Mouse (Mus musculus) CH12F3 (cell line): ENCODE data around the gene Tmprss9.

ENCODE experiments used
- in situ Hi-C: fragments of 300-500 bp; cut with MboI; formaldehyde crosslinking; loops from 2 replicates; pipeline ENCODE4 v1.14.3; 2020; ENCODE audit warnings: low sequenced_read_pairs

Tmprss9 gene

GRCm38 (mm10) chr10:80913364-80914011 lies 41.8 kb downstream of the Tmprss9 start:
- in situ Hi-C loops, result no loop called here

DNA sequence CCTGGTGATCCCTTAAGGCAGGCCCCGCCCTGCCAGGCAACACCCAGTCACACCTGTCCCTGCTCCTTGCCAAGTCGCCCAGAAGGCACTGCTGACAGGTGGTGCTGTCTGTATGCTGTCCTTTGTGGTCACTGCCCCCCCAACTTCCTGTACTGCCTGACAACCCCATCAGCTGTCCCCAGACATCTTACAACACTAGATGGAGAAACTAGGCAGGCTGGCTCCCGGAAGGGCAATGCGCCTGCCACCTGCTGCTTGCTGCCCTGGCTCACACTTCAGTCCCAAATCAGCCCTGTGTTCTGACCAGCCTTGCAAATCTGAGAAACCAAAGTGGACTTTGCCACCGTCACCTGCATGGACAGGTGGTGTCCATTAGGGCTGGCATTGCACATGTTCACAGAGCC lies 42.6 kb downstream of the Tmprss9 start:
- in situ Hi-C loops, result no loop called here

GRCm38 (mm10) chr10:80915260-80915659 lies 43.6 kb downstream of the Tmprss9 start:
- in situ Hi-C loops, result no loop called here

DNA sequence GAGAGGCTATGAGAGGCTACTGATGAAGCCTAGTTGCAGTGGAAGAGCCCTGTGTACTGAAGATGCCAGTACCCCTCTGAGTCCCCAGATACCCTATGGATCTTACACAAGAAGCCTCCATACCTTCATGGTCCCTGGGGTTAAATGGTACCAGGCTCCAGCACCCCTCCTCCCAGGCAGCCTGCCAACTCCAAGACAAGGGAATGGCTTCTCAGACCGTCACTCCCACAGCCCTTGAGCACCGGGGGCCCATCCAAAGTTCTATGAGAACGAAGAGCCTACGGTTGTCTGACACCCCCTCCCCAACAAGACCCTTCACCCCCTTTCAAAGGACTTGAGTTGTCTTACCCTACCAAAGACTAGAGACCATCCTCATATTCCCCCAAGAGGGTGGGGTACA lies 44.1 kb downstream of the Tmprss9 start:
- in situ Hi-C loops, result no loop called here

- in situ Hi-C loops, result no loop called here
Observed at GRCm38 (mm10) chr10:80917336-80917778, 45.7 kb downstream of the Tmprss9 start.

DNA sequence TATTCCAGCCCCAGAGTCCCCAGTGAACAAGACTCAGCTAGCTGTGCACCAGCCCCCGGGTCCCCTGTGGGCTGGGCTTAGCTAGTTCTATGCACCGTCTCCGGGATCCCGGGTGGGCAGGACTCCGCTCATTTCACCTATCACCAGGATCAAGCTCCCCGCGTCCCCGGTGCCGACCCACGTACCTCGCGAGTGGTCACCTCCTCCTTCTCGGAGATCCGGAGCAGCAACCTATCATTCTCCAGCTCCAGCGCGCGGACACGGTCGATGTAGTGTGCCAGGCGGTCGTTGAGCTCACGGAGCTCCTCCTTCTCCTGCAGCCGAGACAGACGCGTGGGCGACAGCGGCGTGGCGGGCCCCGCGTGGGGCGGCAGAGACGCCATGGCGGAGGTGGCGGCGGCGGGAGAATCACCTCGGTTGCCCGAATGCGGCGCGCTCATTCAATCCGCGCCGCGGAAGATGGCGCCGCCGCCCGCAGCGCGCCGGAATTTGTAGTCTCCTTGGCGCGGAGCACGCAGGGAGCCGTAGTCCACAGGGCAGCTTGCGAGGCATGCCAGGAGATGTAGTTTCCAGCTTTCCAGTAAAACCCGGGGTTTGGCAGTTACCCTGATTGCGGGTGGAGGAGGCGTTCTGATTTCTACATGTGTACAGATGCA lies 46.3 kb downstream of the Tmprss9 start, which contains the start of gene Lmnb2:
TSS of gene Lmnb2 (minus strand) at position 467 of the 656 bp plus-strand sequence.
- in situ Hi-C loops, result no loop called here

DNA sequence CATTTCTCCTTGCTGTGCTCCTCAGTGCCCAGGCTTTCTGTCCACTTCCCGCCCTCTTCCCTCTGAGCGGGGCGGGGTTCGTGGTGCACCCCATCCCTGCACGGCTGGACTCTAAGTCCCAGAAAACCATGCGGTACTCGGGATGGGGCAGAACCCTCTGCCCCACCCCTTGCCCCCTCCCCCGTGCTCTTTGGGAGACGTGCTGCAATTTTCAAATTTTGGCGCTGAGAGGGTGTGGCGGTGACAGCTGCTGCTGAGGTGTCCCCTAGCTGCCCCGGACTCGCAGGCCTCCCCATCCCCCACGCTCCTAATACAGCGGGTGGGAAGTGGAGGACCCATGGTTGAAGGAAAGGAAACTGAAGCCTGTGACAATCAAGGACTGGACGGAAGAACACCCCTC lies 50.3 kb downstream of the Tmprss9 start:
- in situ Hi-C loops, result no loop called here

DNA sequence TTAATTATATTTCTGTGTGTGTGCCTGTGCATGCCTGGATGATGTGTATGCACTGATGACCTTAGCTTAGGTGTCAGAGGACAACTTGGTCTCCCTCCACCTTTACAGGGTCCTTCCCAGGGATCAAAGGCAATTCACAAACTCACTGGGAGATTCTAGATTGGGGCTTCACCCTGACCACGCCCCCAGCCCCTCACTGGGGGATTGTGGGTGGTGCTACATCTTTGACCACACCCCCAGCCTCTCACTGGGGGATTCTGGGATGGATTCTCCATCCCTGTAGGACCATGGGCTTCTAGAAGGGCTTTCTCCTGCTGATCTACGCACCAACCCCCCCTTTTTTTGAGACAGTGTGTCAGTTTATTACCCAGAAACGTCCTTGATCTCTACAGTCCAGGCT lies 53.8 kb downstream of the Tmprss9 start:
- in situ Hi-C loops, result loop anchor here (5.0 kb wide), 1 partner anchor 72 kb away; no protein-coding TSS in a partner anchor

- in situ Hi-C loops, result loop anchor here (5.0 kb wide), 1 partner anchor 69 kb away; no protein-coding TSS in a partner anchor
Observed at GRCm38 (mm10) chr10:80928586-80929298, 57.1 kb downstream of the Tmprss9 start.

- in situ Hi-C loops, result loop anchor here (5.0 kb wide), 1 partner anchor 68 kb away; no protein-coding TSS in a partner anchor
Observed at GRCm38 (mm10) chr10:80929299-80930226, 57.9 kb downstream of the Tmprss9 start, which contains the start of gene Gadd45b. Gene Gadd45b (plus strand): TSS chr10:80930073.

DNA sequence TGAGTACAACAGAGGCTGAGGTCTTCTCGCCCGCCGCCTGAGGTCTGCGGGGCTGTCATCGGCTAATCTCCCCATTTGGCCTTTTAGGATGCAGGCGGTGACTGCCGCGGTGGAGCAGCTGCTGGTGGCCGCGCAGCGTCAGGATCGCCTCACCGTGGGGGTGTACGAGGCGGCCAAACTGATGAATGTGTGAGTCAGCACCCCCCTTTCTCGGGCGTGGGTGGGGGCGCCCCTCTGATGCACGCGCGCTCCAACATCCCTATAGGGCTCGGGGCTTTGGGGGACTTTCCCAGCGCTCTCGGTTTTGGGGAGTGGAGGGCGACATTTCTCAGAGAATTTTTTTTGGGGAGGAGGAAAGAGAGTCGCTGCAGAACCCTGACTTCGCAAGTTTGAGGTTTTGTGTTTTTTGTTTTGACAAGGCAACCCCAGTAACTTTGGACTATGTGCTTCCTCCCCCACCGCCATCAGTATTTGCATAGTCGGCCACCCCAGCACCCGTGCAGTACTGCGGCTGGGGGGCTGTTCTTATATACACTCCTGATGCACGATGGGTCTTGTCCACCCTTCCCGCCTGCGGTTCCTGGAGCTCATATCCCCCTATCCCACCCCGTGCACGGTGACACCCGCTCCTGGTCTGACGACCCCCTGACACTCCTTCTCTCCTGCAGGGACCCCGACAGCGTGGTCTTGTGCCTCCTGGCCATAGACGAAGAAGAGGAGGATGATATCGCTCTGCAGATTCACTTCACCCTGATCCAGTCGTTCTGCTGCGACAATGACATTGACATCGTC lies 58.9 kb downstream of the Tmprss9 start:
- in situ Hi-C loops, result no loop called here

GRCm38 (mm10) chr10:80931153-80931671 lies 59.6 kb downstream of the Tmprss9 start:
- in situ Hi-C loops, result no loop called here

DNA sequence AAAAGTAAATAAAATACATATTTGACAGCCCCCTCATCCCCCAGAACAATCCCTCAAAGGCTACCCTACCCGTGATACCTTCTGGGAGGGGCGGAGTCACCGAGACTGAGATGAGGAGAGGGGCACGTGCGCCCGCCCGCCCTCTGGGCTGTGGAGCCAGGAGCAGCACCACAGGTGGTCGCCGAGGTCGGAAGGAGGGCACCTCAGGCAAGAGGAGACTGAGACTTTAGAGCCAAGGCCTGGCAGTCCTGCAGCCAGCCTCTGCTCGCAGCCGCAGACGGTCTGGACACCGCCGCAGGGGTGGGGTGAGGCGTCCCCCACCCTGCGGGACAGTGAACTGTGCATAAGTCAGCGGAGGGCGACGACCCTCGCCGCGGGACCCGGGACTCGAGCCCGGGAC lies 60.0 kb downstream of the Tmprss9 start:
- in situ Hi-C loops, result no loop called here

- in situ Hi-C loops, result no loop called here
Observed at GRCm38 (mm10) chr10:80932206-80932605, 60.6 kb downstream of the Tmprss9 start.

DNA sequence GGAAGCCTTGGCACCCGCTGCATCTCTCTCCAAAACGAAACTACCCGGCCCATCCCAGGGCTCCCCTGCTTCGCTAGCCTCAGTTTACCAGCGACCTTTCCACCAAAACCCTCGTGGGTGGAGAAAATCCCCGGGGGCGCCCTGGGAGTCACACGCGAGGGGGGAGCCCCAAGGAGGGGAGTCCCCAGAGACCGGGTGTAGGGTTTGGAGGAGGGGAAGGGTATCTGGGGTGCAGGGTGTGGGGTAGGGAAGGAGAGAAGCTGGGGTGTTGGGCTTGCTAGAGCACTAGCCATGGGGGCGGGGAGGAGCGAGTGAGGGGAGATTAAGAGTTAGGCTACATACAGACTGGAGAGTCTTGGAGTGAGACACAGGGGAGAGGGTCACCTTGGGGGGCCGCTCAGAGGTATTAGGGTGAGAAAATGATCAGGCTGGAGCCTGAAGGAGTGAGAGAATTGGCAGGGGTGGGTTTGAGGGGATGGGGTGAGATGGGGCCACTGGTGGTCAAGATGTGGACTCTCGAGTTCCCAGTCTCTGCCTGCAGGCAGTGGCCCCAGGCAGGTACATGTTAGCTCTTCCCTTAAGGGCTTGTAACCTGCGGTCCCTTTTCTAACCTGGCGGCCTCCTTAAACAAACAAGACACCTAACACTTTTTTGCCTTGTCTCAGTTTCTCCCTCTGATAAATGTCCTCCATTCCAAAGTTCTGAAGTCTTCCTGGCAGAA lies 61.2 kb downstream of the Tmprss9 start:
- in situ Hi-C loops, result no loop called here

- in situ Hi-C loops, result no loop called here
Observed at GRCm38 (mm10) chr10:80933421-80933979, 61.9 kb downstream of the Tmprss9 start.

DNA sequence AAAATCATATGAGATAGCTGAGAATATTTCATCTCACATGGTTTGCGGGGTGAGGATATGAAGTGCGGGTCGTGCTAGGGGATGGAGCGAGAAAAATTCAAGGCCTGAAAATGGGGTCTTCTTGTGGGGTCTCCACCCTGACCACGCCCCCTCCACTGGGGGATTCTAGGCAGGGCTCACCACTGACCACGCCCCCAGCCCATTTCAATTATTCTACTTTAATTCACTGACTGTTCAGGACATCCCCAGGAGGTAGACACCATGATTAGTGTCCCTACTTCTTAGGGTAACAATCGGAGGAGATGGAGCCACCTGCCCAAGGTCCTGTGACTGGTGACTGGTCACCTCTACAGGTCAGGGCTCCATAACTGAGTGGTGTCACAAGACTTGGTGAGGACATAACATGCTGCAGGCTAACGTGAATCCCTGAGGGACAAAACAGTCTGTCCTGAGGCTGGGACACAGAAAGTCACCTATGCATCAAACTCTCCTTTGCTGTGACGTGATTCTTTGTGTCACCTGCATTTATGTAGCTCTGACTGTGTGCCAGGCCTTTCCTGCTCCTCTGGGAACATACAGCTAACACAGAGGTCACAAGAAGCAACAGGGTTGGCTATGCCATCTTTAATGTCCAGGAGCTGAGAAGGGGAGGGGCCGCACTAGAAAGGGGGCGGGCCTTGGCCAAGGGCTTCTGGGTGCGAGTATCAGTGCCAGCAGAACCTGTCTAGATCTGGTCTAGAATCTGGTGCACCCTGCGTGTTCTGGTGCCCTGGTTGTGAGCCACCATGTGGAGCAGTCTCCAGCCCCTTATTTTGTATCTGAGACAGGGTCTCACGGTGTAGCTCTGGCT lies 62.7 kb downstream of the Tmprss9 start:
- in situ Hi-C loops, result no loop called here

GRCm38 (mm10) chr10:80935241-80935640 lies 63.6 kb downstream of the Tmprss9 start:
- in situ Hi-C loops, result no loop called here
